Mouse (Mus musculus) layer of hippocampus, postnatal 10 days (tissue): ENCODE data around the gene Gm16381. TPM values are rescaled to one million over a fixed set of nuclear protein-coding genes. Genes with fewer than 3 reads are reported as not detected.
"Not testable (repeated sequence)": the region's sequence is repeated elsewhere in the genome, so short reads cannot be mapped to it uniquely, and the experiment has no call there.

ENCODE experiments used
- DNase-seq, 2 experiments: peaks; one replicate each; pipeline ENCODE4 v3.0.0; 2021; ENCODE audit warnings: low spot score in 2 of 2
- long read RNA-seq: library from polyadenylated mRNA; stranded (forward); transcript quantifications from one replicate; pipeline ENCODE4 v2.0.0, GENCODE M21; 2023
- total RNA-seq, 2 experiments: library from RNA; stranded (reverse); gene quantifications; 2 replicates each; pipeline ENCODE4 v1.2.3; 2021

The Gm16381 gene
- total RNA-seq = not detected
- long read RNA-seq = 0 reads

- not testable (repeated sequence) for DNase-seq
Measured at GRCm38 (mm10) chr12:87644520-87644919, at the start of gene Gm16381. Gene Gm16381, minus strand, starts transcription at chr12:87644620.

- not testable (repeated sequence) for DNase-seq
Measured at GRCm38 (mm10) chr12:87652916-87653703, 8.7 kb upstream of the Gm16381 start.

- not testable (repeated sequence) for DNase-seq
Measured at GRCm38 (mm10) chr12:87618569-87618968, 25.9 kb downstream of the Gm16381 start, which contains the start of gene Gm4027. Gene Gm4027, plus strand, starts transcription at chr12:87618869.

- not testable (repeated sequence) for DNase-seq
Measured at GRCm38 (mm10) chr12:87602388-87602787, 42.0 kb downstream of the Gm16381 start, which contains the start of gene Oog1. Gene Oog1, plus strand, starts transcription at chr12:87602688.

- not testable (repeated sequence) for DNase-seq
Measured at GRCm38 (mm10) chr12:87601388-87601787, 43.0 kb downstream of the Gm16381 start.

Other genes starting within 250 kb of the Gm16381 start
- 10 to 100 TPM; 64.2 to 90.1 TPM for gene Slirp, start 200.7 kb downstream of the Gm16381 start, total RNA-seq
- 10 to 100 TPM; 18.8 to 20.5 TPM for gene Alkbh1, start 200.6 kb downstream of the Gm16381 start, total RNA-seq
- 10 to 100 TPM; 50.9 to 51.2 TPM for gene Snw1, start 172.3 kb downstream of the Gm16381 start, total RNA-seq
- gene Gm5788, start 149.9 kb downstream of the Gm16381 start, total RNA-seq = not detected
- gene Gm8300, start 130.3 kb downstream of the Gm16381 start, total RNA-seq = not detected
- gene Oog1, start 41.9 kb downstream of the Gm16381 start, total RNA-seq = not detected
- not detected for gene Gm4027, start 25.8 kb downstream of the Gm16381 start, total RNA-seq
- not detected for gene Gm21319, start 131.1 kb upstream of the Gm16381 start, total RNA-seq
- not detected for gene Gm21936, start 150.9 kb upstream of the Gm16381 start, total RNA-seq
- gene BB287469, start 172.0 kb upstream of the Gm16381 start, total RNA-seq = not detected
- gene Gm2001, start 197.7 kb upstream of the Gm16381 start, total RNA-seq = not detected
- not detected for gene Gm2016, start 229.5 kb upstream of the Gm16381 start, total RNA-seq